Mouse (Mus musculus): ENCODE measurements around the gene Tmem9b. TPM values are rescaled to one million over a fixed set of nuclear protein-coding genes. Genes with fewer than 3 reads are reported as not detected.

The Tmem9b gene
- polyA plus RNA-seq, 1 experiment: 57.1 TPM

DNA sequence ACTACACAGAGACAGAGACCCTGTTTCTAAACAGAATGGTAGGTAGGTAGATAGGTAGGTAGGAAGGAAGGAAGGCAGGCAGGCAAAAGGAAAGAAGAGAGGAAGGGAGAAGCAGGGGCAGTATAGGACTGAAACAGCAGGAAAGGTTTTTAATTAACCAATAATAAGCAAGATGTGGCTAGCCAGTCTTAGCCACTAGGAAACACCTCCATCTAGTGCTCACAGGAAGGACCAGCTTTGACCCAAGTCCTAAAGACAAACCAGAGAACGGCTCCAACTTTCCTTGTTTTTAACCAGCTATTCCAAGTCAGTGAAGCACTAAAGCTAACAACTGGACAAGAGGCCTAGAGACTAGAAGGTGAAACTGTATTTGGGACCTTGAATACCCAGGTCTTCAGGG is 4.9 kb downstream of the Tmem9b start:
- Histone ChIP-seq H3K36me3 (ENCODE audit: control insufficient read depth, insufficient read depth) (peaks cover 17% of the 10 kb centered on the region), H3K4me2 (ENCODE audit: low read depth) (no peak overlapping the region), H3K27me3 (ENCODE audit: control insufficient read depth, insufficient read depth, insufficient read length) (no peaks in the 10 kb centered on the region), H3K4me3 (no peak overlapping the region), H3ac (ENCODE audit: control insufficient read depth, insufficient read length) (no peak overlapping the region), H3K79me2 (ENCODE audit: control insufficient read depth, insufficient read depth) (peaks cover 11% of the 10 kb centered on the region)
- TF ChIP-seq MYOD1 (IDR thresholded peaks at IDR 0.05; ENCODE audit: control insufficient read depth in 1 of 3, insufficient read length in 2 of 3, low read depth in 2 of 3): no peak
- no peak for TF ChIP-seq CEBPB (IDR thresholded peaks at IDR 0.05; ENCODE audit: insufficient read depth, poor library complexity, severe bottlenecking)
- no peak for TF ChIP-seq POLR2A (IDR thresholded peaks at IDR 0.05; ENCODE audit: insufficient read length, low read depth)
- no peak for TF ChIP-seq MAX (IDR thresholded peaks at IDR 0.05; ENCODE audit: low read depth)
- TF ChIP-seq USF1 (IDR thresholded peaks at IDR 0.05; ENCODE audit: low read depth): no peak
- no peak for TF ChIP-seq MYOG (IDR thresholded peaks at IDR 0.05; ENCODE audit: control insufficient read depth in 1 of 3, insufficient read depth in 1 of 3, insufficient read length in 2 of 3, low read depth in 2 of 3)
- TF ChIP-seq TCF12 (IDR thresholded peaks at IDR 0.05; ENCODE audit: insufficient read depth, poor library complexity, severe bottlenecking): no peak

DNA sequence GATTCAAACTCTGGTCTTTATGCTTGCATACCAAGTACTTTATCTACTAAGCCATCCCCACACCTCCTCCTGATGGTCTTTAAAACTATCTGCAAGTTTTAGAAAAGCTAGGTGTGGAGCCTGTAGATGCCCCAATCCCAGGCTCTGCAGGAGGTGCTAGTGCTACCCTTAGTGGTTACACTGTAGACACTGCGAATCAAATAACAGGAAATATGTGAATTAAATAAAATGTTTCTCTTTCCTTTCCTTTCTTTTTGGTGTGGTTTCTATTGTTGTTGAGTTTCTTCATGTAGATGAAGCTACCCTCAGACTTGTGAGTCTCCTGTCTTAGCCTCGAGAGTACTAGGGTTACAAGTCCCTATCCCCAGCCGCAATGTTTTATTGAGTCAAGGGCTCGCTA is 11.0 kb downstream of the Tmem9b start:
- H3ac ChIP-seq (ENCODE audit: control insufficient read depth, insufficient read length): no peak overlapping the region
- H3K4me2 ChIP-seq (ENCODE audit: low read depth): no peak overlapping the region
- H3K4me3 ChIP-seq: no peak overlapping the region
- TF ChIP-seq MAX (IDR thresholded peaks at IDR 0.05; ENCODE audit: low read depth) (no peak), REST (IDR thresholded peaks at IDR 0.05; ENCODE audit: insufficient read depth, insufficient read length) (no peak), SRF (IDR thresholded peaks at IDR 0.05; ENCODE audit: control insufficient read depth, insufficient read length, low read depth) (no peak), MYOD1 (IDR thresholded peaks at IDR 0.05; ENCODE audit: control insufficient read depth in 1 of 3, insufficient read length in 2 of 3, low read depth in 2 of 3) (no peak), POLR2A (IDR thresholded peaks at IDR 0.05; ENCODE audit: insufficient read length, low read depth) (no peak), MYOG (IDR thresholded peaks at IDR 0.05; ENCODE audit: control insufficient read depth in 1 of 3, insufficient read depth in 1 of 3, insufficient read length in 2 of 3, low read depth in 2 of 3) (no peak), TCF12 (IDR thresholded peaks at IDR 0.05; ENCODE audit: insufficient read depth, poor library complexity, severe bottlenecking) (no peak), E2F4 (IDR thresholded peaks at IDR 0.05; ENCODE audit: insufficient read depth) (no peak), TCF3 (IDR thresholded peaks at IDR 0.05; ENCODE audit: insufficient read length, low read depth) (no peak), USF1 (IDR thresholded peaks at IDR 0.05; ENCODE audit: low read depth) (no peak), POLR2AphosphoS2 (IDR thresholded peaks at IDR 0.05; ENCODE audit: insufficient read length, low read depth) (no peak), CEBPB (IDR thresholded peaks at IDR 0.05; ENCODE audit: insufficient read depth, poor library complexity, severe bottlenecking) (no peak)
- H3K27me3 ChIP-seq (ENCODE audit: control insufficient read depth, insufficient read depth, insufficient read length): no peaks in the 10 kb centered on the region
- no peaks in the 10 kb centered on the region for H3K79me2 ChIP-seq (ENCODE audit: control insufficient read depth, insufficient read depth)
- H3K36me3 ChIP-seq (ENCODE audit: control insufficient read depth, insufficient read depth): peaks cover 56% of the 10 kb centered on the region

DNA sequence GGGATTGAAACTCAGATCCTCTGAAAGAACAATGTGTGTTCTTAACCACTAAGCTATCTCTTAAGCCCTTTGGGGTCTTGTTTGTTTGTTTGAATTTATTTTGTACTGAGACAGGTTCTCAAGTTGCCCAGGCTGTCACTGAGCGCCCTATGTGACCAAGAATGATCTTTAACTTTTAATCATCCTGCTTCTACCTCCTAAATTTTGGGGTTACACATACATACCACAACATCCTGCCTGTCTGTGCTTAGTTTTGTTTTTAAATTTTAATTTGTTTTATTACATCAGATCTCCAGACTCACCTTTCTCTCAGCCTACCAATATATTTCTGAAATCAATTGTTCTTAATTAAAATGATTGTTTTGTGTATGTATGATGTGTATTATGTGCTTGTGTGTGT is 11.6 kb downstream of the Tmem9b start:
- TF ChIP-seq SRF (IDR thresholded peaks at IDR 0.05; ENCODE audit: control insufficient read depth, insufficient read length, low read depth) (no peak), MYOD1 (IDR thresholded peaks at IDR 0.05; ENCODE audit: control insufficient read depth in 1 of 3, insufficient read length in 2 of 3, low read depth in 2 of 3) (no peak), POLR2AphosphoS2 (IDR thresholded peaks at IDR 0.05; ENCODE audit: insufficient read length, low read depth) (no peak), MAX (IDR thresholded peaks at IDR 0.05; ENCODE audit: low read depth) (no peak), POLR2A (IDR thresholded peaks at IDR 0.05; ENCODE audit: insufficient read length, low read depth) (no peak), MYOG (IDR thresholded peaks at IDR 0.05; ENCODE audit: control insufficient read depth in 1 of 3, insufficient read depth in 1 of 3, insufficient read length in 2 of 3, low read depth in 2 of 3) (no peak), TCF12 (IDR thresholded peaks at IDR 0.05; ENCODE audit: insufficient read depth, poor library complexity, severe bottlenecking) (no peak), CEBPB (IDR thresholded peaks at IDR 0.05; ENCODE audit: insufficient read depth, poor library complexity, severe bottlenecking) (no peak), E2F4 (IDR thresholded peaks at IDR 0.05; ENCODE audit: insufficient read depth) (no peak), TCF3 (IDR thresholded peaks at IDR 0.05; ENCODE audit: insufficient read length, low read depth) (no peak), REST (IDR thresholded peaks at IDR 0.05; ENCODE audit: insufficient read depth, insufficient read length) (no peak), USF1 (IDR thresholded peaks at IDR 0.05; ENCODE audit: low read depth) (no peak)
- Histone ChIP-seq H3K4me2 (ENCODE audit: low read depth) (no peak overlapping the region), H3K4me3 (no peak overlapping the region), H3K27me3 (ENCODE audit: control insufficient read depth, insufficient read depth, insufficient read length) (no peaks in the 10 kb centered on the region), H3K79me2 (ENCODE audit: control insufficient read depth, insufficient read depth) (no peaks in the 10 kb centered on the region), H3K36me3 (ENCODE audit: control insufficient read depth, insufficient read depth) (peaks cover 60% of the 10 kb centered on the region), H3ac (ENCODE audit: control insufficient read depth, insufficient read length) (no peak overlapping the region)

DNA sequence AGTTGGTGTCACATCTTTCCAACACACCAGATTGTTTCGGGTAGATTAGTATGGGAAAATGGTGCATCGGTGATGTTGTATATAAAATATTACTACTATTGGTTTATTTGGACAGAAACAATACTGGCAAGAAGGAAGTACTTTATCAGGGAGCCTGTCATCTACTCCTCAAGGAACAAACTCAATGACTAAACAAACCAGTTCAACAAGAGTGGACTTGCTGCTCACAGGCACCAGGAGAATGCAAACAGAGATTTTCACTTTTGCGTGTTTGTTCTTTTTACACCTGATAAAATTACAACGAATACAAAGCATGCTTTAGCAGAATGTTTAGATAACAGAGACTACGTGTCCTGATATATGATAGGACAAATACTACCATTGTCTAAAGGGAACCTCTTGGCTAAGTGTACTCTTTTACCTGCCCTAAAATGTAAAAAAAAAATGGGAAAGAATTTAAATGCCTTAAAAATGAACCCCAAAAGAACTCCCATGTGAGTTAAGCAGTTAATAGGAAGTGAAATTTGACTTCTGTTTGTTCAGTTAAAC is 12.8 kb downstream of the Tmem9b start:
- Histone ChIP-seq H3K79me2 (ENCODE audit: control insufficient read depth, insufficient read depth) (no peaks in the 10 kb centered on the region), H3K27me3 (ENCODE audit: control insufficient read depth, insufficient read depth, insufficient read length) (no peaks in the 10 kb centered on the region), H3K4me2 (ENCODE audit: low read depth) (no peak overlapping the region), H3ac (ENCODE audit: control insufficient read depth, insufficient read length) (no peak overlapping the region), H3K36me3 (ENCODE audit: control insufficient read depth, insufficient read depth) (peaks cover 64% of the 10 kb centered on the region), H3K4me3 (no peak overlapping the region)
- TF ChIP-seq REST (IDR thresholded peaks at IDR 0.05; ENCODE audit: insufficient read depth, insufficient read length) (no peak), SRF (IDR thresholded peaks at IDR 0.05; ENCODE audit: control insufficient read depth, insufficient read length, low read depth) (no peak), E2F4 (IDR thresholded peaks at IDR 0.05; ENCODE audit: insufficient read depth) (no peak), CEBPB (IDR thresholded peaks at IDR 0.05; ENCODE audit: insufficient read depth, poor library complexity, severe bottlenecking) (no peak), POLR2A (IDR thresholded peaks at IDR 0.05; ENCODE audit: insufficient read length, low read depth) (no peak), POLR2AphosphoS2 (IDR thresholded peaks at IDR 0.05; ENCODE audit: insufficient read length, low read depth) (no peak), MYOD1 (IDR thresholded peaks at IDR 0.05; ENCODE audit: control insufficient read depth in 1 of 3, insufficient read length in 2 of 3, low read depth in 2 of 3) (no peak), TCF12 (IDR thresholded peaks at IDR 0.05; ENCODE audit: insufficient read depth, poor library complexity, severe bottlenecking) (no peak)

- Histone ChIP-seq H3K36me3 (ENCODE audit: control insufficient read depth, insufficient read depth) (peaks cover 26% of the 10 kb centered on the region), H3K4me3 (no peak overlapping the region), H3ac (ENCODE audit: control insufficient read depth, insufficient read length) (no peak overlapping the region), H3K4me2 (ENCODE audit: low read depth) (no peak overlapping the region), H3K79me2 (ENCODE audit: control insufficient read depth, insufficient read depth) (no peaks in the 10 kb centered on the region), H3K27me3 (ENCODE audit: control insufficient read depth, insufficient read depth, insufficient read length) (no peaks in the 10 kb centered on the region)
- no peak for TF ChIP-seq REST (IDR thresholded peaks at IDR 0.05; ENCODE audit: insufficient read depth, insufficient read length)
Observed at GRCm38 (mm10) chr7:109734806-109735205, 17.9 kb downstream of the Tmem9b start.

All from myocyte (in vitro differentiated cells).